Mouse (Mus musculus) kidney, postnatal 0 days (tissue): ENCODE measurements at regions not wholly inside any gene's neighbourhood (a gene's known extent, or its start where the extent isn't known, plus 50 kb on each side); places are given as distances from the start of the nearest gene placed in this dataset.
A peak's percentile ranks its signal among the peaks of the same experiment; 100 is the strongest.

Experiments
- ATAC-seq: fragments of 200-750 bp; cut with Nextera tagmentation; replicated peaks from 2 replicates; pipeline ENCODE4 v1.8.0; 2017; ENCODE audit warnings: low read depth, moderate number of reproducible peaks, moderate TSS enrichment, moderate library complexity; ENCODE audit not compliant: low FRiP score
- DNase-seq: peaks from one replicate; pipeline ENCODE4 v3.0.0-alpha.2; 2016; ENCODE audit warnings: low spot score
- H3K27ac ChIP-seq: fragments of 300-500 bp; sonication (generic); 2 replicates; pipeline ENCODE4 v1.5.1; 2014; ENCODE audit warnings: mild to moderate bottlenecking
- H3K27me3 ChIP-seq: fragments of 300-500 bp; sonication (generic); 2 replicates; pipeline ENCODE4 v1.6.1; 2014; ENCODE audit warnings: low read length, mixed read lengths; ENCODE audit not compliant: insufficient read depth
- H3K36me3 ChIP-seq: fragments of 300-500 bp; sonication (generic); 2 replicates; pipeline ENCODE4 v1.6.1; 2014; ENCODE audit warnings: low read length, mixed read lengths; ENCODE audit not compliant: insufficient read depth
- H3K4me1 ChIP-seq: fragments of 300-500 bp; sonication (generic); replicated peaks from 2 replicates; pipeline ENCODE4 v1.6.1; 2014; ENCODE audit warnings: antibody characterized with exemption, low read length, mixed read lengths; ENCODE audit not compliant: insufficient read depth
- H3K4me2 ChIP-seq: fragments of 300-500 bp; sonication (generic); 2 replicates; pipeline ENCODE4 v1.6.1; 2014; ENCODE audit warnings: mild to moderate bottlenecking, low read length, moderate library complexity, mixed read lengths
- H3K4me3 ChIP-seq: fragments of 300-500 bp; sonication (generic); replicated peaks from 2 replicates; pipeline ENCODE4 v1.5.1; 2014; ENCODE audit warnings: low read depth, low read length
- H3K9ac ChIP-seq: fragments of 300-500 bp; sonication (generic); 2 replicates; pipeline ENCODE4 v1.6.1; 2014; ENCODE audit warnings: low read depth, low read length
- H3K9me3 ChIP-seq: fragments of 300-500 bp; sonication (generic); replicated peaks from 2 replicates; pipeline ENCODE4 v1.6.1; 2016; ENCODE audit warnings: low read length, inconsistent platforms, mixed read lengths
- CTCF ChIP-seq: IDR thresholded peaks from 2 replicates; pipeline ENCODE4 v1.5.1; 2016; ENCODE audit warnings: antibody characterized with exemption, low read depth, mild to moderate bottlenecking, moderate library complexity
- WGBS: fragments of 180-500 bp; shearing (Covaris S2); extraction: QIAGEN DNeasy Blood & Tissue Kit; methylation state at CpG from one replicate; pipeline ENCODE4 v1.1.7; 2014; 5-methylcytosine and 5-hydroxymethylcytosine counted together

- no peaks in the 10 kb centered on the region for H3K9me3 ChIP-seq
- ATAC-seq, result no peak
These were observed 190.6 kb upstream of the Tapt1 start for GRCm38 (mm10) chr5:44416844-44417589.

DNA sequence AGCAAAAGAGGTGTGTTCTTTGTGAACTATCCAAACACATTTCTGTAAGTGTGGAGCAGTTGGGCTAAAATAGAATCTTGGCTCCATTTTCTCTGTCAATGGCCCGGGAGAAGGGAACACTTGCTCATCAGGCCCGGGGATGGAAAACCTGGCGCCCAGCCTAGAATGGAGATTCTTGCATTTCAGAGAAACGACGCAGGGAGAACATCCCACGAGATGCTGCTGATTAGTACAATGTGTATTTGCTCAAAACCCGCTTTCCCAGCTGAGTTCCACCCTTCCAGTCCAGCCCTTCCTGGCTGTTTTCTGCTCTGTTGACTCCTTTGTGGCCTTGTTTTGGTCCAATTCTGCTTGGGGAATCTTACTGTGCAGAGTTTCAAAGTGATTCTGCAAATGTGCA is 188.0 kb upstream of the Tapt1 start:
- no peaks in the 10 kb centered on the region for H3K4me1 ChIP-seq
- H3K9ac ChIP-seq, result no peak overlapping the region
- H3K4me3 ChIP-seq, result no peak overlapping the region
- H3K36me3 ChIP-seq, result no peaks in the 10 kb centered on the region
- ATAC-seq (0 out of 2 replicates have a peak, but pooled peaks have one; percentile 10), DNase-seq (peak; percentile 73)
- 37% methylated on average over 7 of the region's 7 CpGs for WGBS
- no peaks in the 10 kb centered on the region for H3K9me3 ChIP-seq
- no peak overlapping the region for H3K27ac ChIP-seq
- TF ChIP-seq CTCF, result no peak
- H3K4me2 ChIP-seq, result no peak overlapping the region
- H3K27me3 ChIP-seq, result no peaks in the 10 kb centered on the region

More at GRCm38 (mm10) chr5:44416844-44417589, 190.6 kb upstream of the Tapt1 start:
- DNase-seq, result no peak
- Histone ChIP-seq H3K36me3 (no peaks in the 10 kb centered on the region), H3K4me1 (no peaks in the 10 kb centered on the region), H3K4me3 (no peak overlapping the region), H3K9ac (no peak overlapping the region), H3K4me2 (no peak overlapping the region), H3K27ac (no peak overlapping the region), H3K27me3 (no peaks in the 10 kb centered on the region)
- 82% methylated on average over 4 of the region's 4 CpGs for WGBS
- no peak for TF ChIP-seq CTCF

DNA sequence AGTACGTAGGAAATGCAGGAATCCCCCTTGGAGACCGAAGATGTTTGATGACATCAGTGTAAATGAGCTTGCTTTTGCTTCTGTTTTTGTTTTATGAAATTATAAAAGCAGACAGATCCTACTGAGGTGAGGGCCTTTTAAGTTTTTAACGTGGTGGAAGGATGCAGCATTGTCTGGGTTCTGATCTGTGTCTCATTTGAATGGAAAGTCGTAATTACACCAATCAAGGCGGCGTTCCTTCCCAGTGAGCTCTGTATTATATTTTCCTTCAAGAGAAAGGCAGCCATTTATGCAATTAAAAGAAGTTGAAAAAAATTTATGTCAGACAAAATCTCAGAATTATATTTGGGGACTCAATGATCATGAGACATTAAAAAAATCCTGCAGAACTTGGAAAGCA is 176.9 kb upstream of the Tapt1 start:
- ATAC-seq (no peak), DNase-seq (no peak)
- no peak for TF ChIP-seq CTCF
- no peak overlapping the region for H3K9ac ChIP-seq
- no peaks in the 10 kb centered on the region for H3K9me3 ChIP-seq
- no peaks in the 10 kb centered on the region for H3K4me1 ChIP-seq
- no peak overlapping the region for H3K4me2 ChIP-seq
- H3K36me3 ChIP-seq, result no peaks in the 10 kb centered on the region
- H3K27me3 ChIP-seq, result no peaks in the 10 kb centered on the region
- WGBS, result 80% methylated on average over 6 of the region's 6 CpGs
- no peak overlapping the region for H3K27ac ChIP-seq
- H3K4me3 ChIP-seq, result no peak overlapping the region

DNA sequence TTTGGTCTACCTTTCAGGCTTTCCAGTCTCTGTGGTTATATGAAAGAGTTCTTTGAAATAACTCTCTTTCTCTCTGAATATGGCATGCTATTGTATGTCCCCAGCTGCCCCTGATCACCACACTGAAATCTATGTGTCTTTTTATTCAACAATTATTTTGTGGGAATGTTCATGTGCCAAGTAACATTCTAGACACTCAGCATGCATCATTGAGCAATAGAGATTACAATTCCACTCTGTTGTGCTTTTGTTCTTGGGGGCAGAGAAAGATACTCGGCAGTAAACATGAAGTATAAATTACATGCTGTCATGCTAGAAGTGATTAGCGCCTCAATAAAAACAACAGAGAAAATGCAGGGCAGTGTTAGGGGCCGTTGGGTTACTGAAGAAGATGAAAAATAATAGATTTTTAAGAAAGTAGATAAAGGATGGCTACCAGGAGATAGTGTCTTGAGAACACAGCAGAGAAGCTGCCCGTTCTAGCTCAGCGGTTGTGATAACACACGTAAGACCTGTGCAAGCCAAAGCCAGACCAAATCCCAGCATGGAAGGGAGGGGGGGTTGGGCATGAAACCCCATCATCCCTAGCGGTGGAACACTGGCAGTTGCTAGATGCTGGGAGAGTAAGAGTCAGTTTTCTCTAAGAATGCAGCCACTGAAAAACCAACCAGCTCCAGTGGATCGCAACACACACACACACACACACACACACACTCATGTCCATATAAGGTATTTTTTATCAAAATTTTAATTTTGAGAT is 174.3 kb upstream of the Tapt1 start:
- TF ChIP-seq CTCF, result no peak
- Histone ChIP-seq H3K36me3 (no peaks in the 10 kb centered on the region), H3K9ac (no peak overlapping the region), H3K27ac (no peak overlapping the region), H3K9me3 (no peaks in the 10 kb centered on the region), H3K4me1 (no peaks in the 10 kb centered on the region), H3K27me3 (no peaks in the 10 kb centered on the region), H3K4me2 (no peak overlapping the region), H3K4me3 (no peak overlapping the region)
- peak; percentile 15 for DNase-seq
- 55% methylated on average over 8 of the region's 8 CpGs for WGBS
- no peak for ATAC-seq

DNA sequence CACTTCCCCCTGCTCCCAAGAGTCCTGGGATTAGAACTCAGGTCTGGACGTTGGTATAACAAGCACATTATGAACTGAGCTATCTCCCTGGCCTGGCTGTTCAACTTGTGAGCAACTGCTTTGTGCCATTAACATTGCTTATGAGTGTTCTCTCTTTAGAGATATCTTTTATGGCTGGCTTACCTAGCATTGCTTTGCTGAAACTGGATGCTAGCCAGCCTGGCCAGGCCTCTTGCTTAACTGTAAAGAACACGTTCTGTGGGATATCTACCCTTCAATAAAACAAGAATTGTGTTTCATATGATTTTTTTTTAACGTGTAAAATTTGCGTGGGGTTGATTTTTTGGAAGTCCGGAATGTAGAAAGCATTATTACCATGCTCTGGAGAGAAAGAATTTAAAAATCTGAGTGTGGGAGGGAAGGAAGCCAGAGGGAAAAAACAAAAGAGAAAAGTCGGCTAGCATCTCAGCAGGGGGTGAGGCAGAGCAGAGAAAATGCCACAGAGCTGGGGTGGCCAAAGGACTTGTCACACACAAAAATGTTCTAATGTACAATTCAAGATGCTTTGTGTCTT is 160.9 kb upstream of the Tapt1 start:
- WGBS, result 53% methylated on average over 6 of the region's 6 CpGs
- DNase-seq, result no peak
- Histone ChIP-seq H3K4me1 (no peaks in the 10 kb centered on the region), H3K4me3 (no peak overlapping the region), H3K27ac (no peak overlapping the region), H3K9ac (no peak overlapping the region), H3K36me3 (no peaks in the 10 kb centered on the region), H3K27me3 (no peaks in the 10 kb centered on the region), H3K9me3 (no peaks in the 10 kb centered on the region), H3K4me2 (no peak overlapping the region)
- TF ChIP-seq CTCF, result no peak
- no peak for ATAC-seq

GRCm38 (mm10) chr5:44386176-44386575 is 159.8 kb upstream of the Tapt1 start:
- Histone ChIP-seq H3K27ac (no peak overlapping the region), H3K4me1 (no peaks in the 10 kb centered on the region), H3K4me3 (no peak overlapping the region), H3K4me2 (no peak overlapping the region), H3K9ac (no peak overlapping the region), H3K36me3 (no peaks in the 10 kb centered on the region), H3K9me3 (no peaks in the 10 kb centered on the region), H3K27me3 (no peaks in the 10 kb centered on the region)
- DNase-seq (no peak), ATAC-seq (no peak)
- no peak for TF ChIP-seq CTCF
- whole genome bisulfite sequencing, result 53% methylated on average over 6 of the region's 6 CpGs
